Mouse (Mus musculus): ENCODE measurements around the gene Spaca4. TPM values are rescaled to one million over a fixed set of nuclear protein-coding genes. Genes with fewer than 3 reads are reported as not detected.

The Spaca4 gene
- total RNA-seq, 2 experiments from 2014 or later, result not detected

DNA sequence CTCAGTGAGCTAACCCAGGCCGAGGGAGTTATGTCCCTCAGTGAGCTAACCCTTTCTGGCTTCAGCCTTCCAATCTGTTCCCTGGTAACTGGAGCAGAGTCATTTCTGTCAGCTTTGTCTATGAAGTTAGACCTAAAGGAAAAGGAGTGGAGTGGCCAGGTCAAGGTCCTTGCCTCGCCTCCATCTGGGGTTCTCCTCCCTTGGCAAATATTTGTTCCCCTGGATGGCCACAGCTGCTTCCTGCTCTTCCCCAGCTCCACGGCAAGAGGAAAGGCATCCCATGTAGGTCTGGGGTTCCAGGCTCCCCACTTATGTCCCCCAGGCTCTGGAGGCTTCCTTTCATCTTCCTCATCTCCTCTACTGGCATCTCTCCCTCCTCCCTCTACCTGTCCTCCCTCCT, 2.0 kb upstream of the Spaca4 start:
- DNase-seq, result no peak

DNA sequence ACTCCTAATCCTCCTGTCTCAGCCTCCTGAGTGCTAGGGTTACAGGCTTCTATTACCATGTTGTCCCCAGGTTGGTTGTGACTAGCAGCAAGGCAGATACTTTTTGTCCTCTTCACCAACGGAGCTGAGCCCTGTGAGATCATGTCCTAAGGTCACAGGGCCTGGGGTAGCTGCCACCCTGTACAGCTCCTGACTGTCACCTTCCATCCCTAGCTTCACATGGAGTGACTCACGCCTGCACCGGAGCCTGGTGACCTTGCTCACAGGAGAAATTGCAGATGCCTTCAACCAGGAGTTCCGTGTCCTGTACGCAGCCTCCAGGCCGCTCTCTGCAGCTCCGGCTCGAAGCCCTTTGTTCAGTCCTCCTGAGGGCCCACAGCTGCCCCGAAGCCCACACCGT, 806 bp upstream of the Spaca4 start:
- no peak for DNase-seq

DNA sequence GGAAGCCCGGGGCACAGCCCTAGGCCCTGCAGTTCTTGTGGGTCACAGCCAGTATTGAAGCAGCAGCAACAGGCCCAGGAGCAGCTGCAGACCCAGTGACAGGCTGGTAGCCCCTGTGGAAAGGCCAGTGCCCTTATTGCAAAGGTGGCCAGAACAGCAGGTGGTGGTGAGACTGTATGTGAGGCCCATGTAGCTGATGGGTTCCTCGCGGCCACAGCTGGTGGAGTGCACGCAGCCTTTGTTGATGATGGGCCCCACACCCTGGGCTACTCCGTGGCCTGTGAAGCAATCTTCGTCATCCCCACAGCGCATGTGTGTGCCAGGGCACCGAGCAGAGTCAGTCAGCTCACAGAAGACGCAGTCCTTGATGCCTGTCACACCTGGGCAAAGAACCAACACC, 462 bp downstream of the Spaca4 start:
- no peak for DNase-seq

DNA sequence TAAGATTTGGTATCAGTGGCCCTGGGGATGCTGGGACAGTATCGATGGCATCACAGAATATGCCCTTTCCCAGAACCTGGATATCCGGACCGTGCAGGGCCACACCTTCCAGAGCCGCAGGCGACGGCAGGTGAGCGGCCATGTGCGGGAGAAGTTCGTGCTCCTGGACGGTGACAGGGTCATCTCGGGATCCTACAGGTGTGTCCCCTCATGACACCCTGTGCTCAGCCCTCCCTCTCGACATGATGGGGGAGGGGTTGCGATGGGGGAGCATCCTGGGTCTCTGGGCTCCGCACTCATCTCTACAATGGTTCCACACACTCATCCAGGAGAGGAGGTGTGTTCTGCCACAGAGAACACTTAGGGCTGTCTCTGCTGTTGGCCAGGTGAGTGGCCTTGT, 1.8 kb downstream of the Spaca4 start:
- no peak for DNase-seq

DNA sequence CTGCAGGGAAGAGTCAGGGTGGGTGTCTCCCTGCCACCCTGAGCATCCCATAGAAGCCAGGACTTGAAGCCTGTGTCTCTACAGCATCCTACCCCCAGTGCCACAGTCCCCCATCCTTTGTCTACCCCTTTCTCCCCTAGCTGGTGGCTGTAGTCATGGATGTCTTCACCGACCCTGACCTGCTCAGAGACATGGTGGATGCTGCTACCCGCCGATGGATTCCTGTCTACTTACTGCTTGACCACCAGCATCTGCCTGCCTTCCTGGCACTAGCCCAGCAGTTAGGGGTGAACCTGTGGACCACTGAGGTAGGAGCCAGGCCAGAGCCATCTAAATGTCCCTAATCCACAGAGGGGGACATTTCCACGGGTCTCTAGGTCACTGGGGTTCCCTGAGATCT, 2.3 kb downstream of the Spaca4 start:
- no peak for DNase-seq

DNA sequence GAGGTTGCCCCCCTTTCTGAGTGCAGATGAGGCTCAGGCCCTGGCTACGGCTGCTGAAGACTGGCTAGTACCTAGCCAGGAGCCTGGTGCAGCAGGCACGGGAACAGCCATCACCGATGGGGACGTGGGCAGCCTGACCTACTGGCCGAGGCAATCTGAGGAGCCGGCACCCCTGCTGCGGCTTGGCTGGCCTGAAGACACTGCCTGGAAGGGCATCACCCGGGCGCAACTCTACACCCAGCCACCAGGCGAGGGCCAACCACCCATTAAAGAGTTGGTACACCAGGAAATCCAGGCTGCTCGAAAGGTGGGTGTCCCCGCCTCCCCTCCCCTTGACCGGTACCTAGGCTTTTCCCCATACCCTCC, 3.3 kb downstream of the Spaca4 start:
- no peak for DNase-seq

- no peak for DNase-seq
Measured at GRCm38 (mm10) chr7:45721642-45722347, 3.8 kb downstream of the Spaca4 start.

DNA sequence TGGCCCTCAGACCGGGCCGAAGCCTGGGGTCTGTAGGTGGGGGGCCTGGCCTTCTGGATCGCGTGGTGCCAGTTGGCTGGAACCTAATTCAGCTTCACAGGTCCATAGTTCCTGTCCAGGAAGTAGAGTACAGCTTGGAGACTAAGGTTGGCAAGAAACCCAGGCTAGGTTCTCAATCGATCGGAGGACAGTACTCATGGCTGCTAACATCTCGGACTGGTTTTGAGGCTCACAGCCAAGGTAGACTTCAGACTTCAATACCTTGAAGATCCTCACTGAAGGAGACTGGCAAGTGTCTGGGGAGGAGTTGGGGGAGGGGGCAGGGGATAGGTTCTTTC, 4.4 kb downstream of the Spaca4 start:
- no peak for DNase-seq

DNA sequence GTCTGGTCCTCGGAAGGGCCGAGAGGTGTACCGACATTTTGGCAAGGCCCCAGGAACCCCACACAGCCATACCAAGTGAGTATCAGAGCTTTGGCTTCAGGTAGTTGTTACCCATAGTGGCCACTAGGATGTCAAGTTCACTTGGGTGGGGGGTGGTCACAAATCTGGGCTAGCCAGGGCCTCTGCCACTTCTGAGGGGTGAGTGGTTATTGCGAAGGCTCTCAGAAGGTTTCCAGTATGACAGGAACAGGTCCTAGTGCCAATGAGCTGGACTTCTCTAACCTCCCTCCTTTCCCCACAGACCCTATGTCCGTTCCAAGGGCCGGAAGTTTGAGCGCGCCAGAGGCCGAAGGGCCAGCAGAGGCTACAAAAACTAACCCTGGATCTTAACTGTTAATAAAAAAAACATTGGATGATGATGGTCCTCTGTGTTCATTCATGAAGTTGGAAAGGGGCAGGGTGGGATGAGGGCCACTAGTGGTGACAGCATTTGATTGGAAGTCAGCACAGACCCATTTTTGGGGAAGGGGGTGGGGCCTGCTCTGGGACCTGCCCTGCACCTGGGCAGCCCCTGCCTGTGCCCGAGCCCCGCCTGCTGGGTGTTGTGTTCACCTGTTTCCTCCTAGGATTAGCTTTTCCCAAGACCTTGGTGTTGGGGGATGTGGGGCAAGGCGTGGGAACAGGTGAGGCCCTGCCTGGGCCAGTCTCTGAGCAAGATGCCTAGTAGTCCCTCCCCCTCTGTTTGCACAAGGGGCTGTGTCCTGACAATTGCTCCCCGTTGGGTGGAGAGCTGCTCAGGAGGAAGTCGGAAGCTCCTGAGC, 5.0 kb downstream of the Spaca4 start, which contains the start of gene Fam83e:
Fam83e (plus strand) TSS at position 800 of the 821 bp plus-strand sequence.
- no peak for DNase-seq

DNA sequence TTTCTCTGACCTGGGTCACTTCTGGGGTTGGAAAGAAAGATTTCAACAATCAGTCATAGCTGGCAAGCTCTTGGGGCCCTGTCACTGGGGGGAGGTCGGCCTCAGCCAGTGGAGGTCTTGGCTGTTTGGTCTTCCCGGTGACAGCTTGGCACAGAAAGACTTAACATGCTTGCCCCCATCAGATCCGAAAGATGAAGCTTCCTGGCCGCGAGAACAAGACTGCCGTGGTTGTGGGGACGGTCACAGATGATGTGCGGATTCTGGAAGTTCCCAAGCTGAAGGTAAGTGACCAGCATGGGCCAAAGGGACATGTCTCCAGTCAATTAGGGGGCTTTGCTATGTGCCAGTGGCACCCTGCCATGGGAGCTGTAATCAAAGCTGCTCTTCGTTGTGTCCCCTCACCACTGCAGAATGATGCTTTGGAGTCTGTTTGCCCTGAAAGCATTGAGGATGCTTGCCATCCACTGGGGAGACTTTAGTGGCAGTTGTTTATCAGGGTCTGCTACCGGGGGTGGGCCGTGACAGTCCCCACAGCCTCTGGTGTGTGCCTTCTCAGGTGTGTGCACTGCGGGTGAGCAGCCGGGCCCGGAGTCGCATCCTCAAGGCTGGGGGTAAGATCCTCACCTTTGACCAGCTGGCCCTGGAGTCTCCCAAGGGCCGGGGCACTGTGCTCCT, 5.7 kb downstream of the Spaca4 start:
- no peak for DNase-seq

- DNase-seq, result no peak
Measured at GRCm38 (mm10) chr7:45719180-45719579, 6.4 kb downstream of the Spaca4 start.

DNA sequence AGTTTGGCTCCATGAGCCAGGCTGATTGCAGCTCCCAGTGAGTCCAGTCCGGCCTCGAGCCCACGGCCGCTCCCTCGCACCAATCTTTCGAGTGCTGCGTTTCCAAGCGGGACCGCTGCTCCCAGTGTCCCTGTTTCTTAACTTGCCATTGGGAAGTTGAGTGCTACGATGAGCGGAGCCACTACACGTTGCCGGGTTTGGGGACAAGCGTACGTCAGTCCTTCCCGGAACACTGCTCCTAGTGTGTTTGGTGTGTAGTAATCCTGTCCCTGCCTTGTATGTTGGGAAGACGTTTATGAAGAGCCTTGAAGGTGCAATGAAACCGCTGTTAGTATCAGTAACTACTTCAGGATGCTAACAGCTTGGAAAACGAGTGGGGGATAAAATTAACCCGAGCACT, 7.3 kb downstream of the Spaca4 start:
- DNase-seq, result no peak

DNA sequence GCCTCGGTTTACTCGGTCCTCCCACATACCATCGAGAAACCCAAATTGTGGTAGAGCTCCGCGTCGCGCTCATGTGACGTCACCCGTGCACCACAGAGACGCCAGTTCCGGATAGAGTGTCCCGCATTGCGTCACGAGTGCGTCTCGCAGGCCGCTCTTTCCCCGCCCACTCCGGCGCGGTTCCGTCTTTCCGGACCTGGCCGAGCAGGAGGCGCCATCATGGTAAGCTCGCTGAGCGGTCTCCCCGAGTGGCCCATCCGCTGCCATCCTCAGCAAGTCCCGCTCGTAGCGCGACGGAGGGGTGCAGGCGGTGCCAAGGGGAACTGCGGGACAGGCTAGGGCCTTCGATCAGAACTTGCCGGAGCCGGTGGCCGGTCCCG, 7.7 kb downstream of the Spaca4 start, which contains the start of gene Sphk2:
Sphk2 (minus strand) TSS at position 85 of the 380 bp plus-strand sequence.
- DNase-seq, result peak; percentile 98

- DNase-seq, result no peak
Measured at GRCm38 (mm10) chr7:45716952-45717917, 8.4 kb downstream of the Spaca4 start.

DNA sequence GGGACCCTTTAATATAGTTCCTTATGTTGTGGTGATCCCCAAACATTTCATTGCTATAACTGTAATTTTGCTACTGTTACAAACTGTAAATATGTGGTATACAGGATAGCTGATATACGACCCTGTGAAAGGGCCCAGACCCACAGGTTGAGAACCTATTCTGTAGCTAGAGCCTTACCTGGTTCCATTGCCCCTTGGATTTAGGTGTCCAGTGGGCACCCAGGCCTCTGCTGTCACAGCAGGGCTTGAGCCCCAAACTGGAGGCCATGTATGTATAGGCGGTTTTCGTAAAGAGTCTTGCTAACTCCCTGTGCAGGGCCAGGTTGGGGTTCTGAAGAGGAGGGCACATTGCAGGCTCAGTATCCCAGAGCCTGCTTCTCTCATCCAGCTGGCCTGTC, 9.2 kb downstream of the Spaca4 start:
- no peak for DNase-seq

GRCm38 (mm10) chr7:45715741-45716459, 9.7 kb downstream of the Spaca4 start:
- DNase-seq, result no peak

GRCm38 (mm10) chr7:45715090-45715708, 10.4 kb downstream of the Spaca4 start, which contains the start of gene Rpl18:
Gene Rpl18, plus strand, starts transcription at chr7:45715457.
- peak; percentile 98 for DNase-seq

- DNase-seq, result no peak
Measured at GRCm38 (mm10) chr7:45714630-45715089, 11.0 kb downstream of the Spaca4 start.

DNA sequence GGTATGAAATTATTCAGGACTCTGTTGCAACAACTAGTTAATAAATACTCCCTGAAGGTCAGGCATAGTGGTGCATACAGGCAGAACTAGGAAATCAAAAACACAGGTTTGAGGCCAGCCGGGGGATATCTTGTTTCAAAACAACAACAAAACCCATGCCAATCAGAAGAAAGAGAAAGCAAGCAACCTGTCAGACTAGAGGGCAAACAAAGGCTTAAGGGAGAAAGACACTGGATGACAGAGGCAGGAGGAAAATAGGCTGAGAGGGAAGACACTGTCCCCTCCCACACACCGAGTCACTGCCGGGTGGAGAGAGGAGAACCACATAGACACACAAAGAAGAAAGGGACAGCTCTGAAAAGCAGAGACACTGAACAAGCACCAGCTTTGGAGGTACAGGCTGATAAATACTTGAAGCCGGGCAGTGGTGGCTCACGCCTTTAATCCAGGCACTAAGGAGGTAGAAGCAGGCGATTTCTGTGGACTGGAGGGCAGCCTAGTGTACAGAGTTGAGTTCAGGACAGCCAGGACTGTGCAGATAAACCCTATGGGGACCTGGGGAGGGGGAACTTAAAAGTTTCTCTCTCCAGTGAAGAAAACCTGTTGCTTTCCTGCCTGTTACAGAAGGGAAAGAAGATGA, 11.6 kb downstream of the Spaca4 start:
- no peak for DNase-seq

GRCm38 (mm10) chr7:45713396-45713795, 12.2 kb downstream of the Spaca4 start:
- DNase-seq, result no peak
